Mouse (Mus musculus): Measurements from ENCODE around the gene Tmem270. TPM values are rescaled to one million over a fixed set of nuclear protein-coding genes. Genes with fewer than 3 reads are reported as not detected.

The Tmem270 gene
- polyA plus RNA-seq (2015; fragmentation: Nextera tagmentation; extraction: Ambion mirVana), result not detected in 2 replicates

GRCm38 (mm10) chr5:134906633-134907032 is at the start of gene Tmem270:
Gene Tmem270 (minus strand): TSS chr5:134906733.

GRCm38 (mm10) chr5:134946857-134947255 is 40.3 kb upstream of the Tmem270 start, which contains the start of gene Cldn4:
Gene Cldn4 (minus strand): TSS chr5:134946934.

GRCm38 (mm10) chr5:134932179-134932902 is 25.8 kb upstream of the Tmem270 start, which contains the start of gene Mettl27:
Gene Mettl27 (plus strand): TSS chr5:134932368.

GRCm38 (mm10) chr5:134915311-134915710 is 8.8 kb upstream of the Tmem270 start, which contains the start of gene Cldn13:
Gene Cldn13 (minus strand): TSS chr5:134915526.

Other genes with a start within 250 kb of the Tmem270 start
- 1.8 and 2.3 TPM in 2 replicates for gene Limk1, start 218.1 kb downstream of the Tmem270 start, polyA plus RNA-seq (2015; fragmentation: Nextera tagmentation; extraction: Ambion mirVana)
- 96.2 and 144 TPM in 2 replicates for gene Eln, start 159.4 kb downstream of the Tmem270 start, polyA plus RNA-seq (2015; fragmentation: Nextera tagmentation; extraction: Ambion mirVana)
- gene Cldn13, start 8.8 kb upstream of the Tmem270 start, polyA plus RNA-seq (2015; fragmentation: Nextera tagmentation; extraction: Ambion mirVana), result not detected in 2 replicates
- gene Mettl27, start 25.6 kb upstream of the Tmem270 start, polyA plus RNA-seq (2015; fragmentation: Nextera tagmentation; extraction: Ambion mirVana), result 9.7 and 10.3 TPM in 2 replicates
- 0.10 and 0.84 TPM in 2 replicates for gene Cldn4, start 40.2 kb upstream of the Tmem270 start, polyA plus RNA-seq (2015; fragmentation: Nextera tagmentation; extraction: Ambion mirVana)
- gene Cldn3, start 79.5 kb upstream of the Tmem270 start, polyA plus RNA-seq (2015; fragmentation: Nextera tagmentation; extraction: Ambion mirVana), result 0.38 TPM in 1 of 2 replicates, not detected in the other
- gene Abhd11, start 102.4 kb upstream of the Tmem270 start, polyA plus RNA-seq (2015; fragmentation: Nextera tagmentation; extraction: Ambion mirVana), result 64.2 and 64.4 TPM in 2 replicates
- gene Stx1a, start 116.7 kb upstream of the Tmem270 start, polyA plus RNA-seq (2015; fragmentation: Nextera tagmentation; extraction: Ambion mirVana), result 1.7 and 1.9 TPM in 2 replicates
- 34.0 and 34.2 TPM in 2 replicates for gene Dnajc30, start 157.5 kb upstream of the Tmem270 start, polyA plus RNA-seq (2015; fragmentation: Nextera tagmentation; extraction: Ambion mirVana)
- gene Bud23, start 158.2 kb upstream of the Tmem270 start, polyA plus RNA-seq (2015; fragmentation: Nextera tagmentation; extraction: Ambion mirVana), result 38.2 and 48.1 TPM in 2 replicates
- 2.1 and 2.6 TPM in 2 replicates for gene Vps37d, start 171.5 kb upstream of the Tmem270 start, polyA plus RNA-seq (2015; fragmentation: Nextera tagmentation; extraction: Ambion mirVana)
- 9.6 and 9.8 TPM in 2 replicates for gene Mlxipl, start 183.2 kb upstream of the Tmem270 start, polyA plus RNA-seq (2015; fragmentation: Nextera tagmentation; extraction: Ambion mirVana)
- 12.9 and 16.9 TPM in 2 replicates for gene Tbl2, start 242.9 kb upstream of the Tmem270 start, polyA plus RNA-seq (2015; fragmentation: Nextera tagmentation; extraction: Ambion mirVana)